Mouse (Mus musculus): ENCODE data around the gene Chchd3. TPM values are rescaled to one million over a fixed set of nuclear protein-coding genes. Genes with fewer than 3 reads are reported as not detected.

The Chchd3 gene
- total RNA-seq, 2 experiments from 2014 or later = 41.3 to 59.4 TPM

GRCm38 (mm10) chr6:32943651-32944050 lies 116.4 kb downstream of the Chchd3 start:
- ATAC-seq (replicated peaks; ENCODE audit: low FRiP score, poor library complexity, severe bottlenecking) = no peak

GRCm38 (mm10) chr6:32940299-32940698 lies 119.8 kb downstream of the Chchd3 start:
- ATAC-seq (replicated peaks; ENCODE audit: low FRiP score, poor library complexity, severe bottlenecking) = no peak

GRCm38 (mm10) chr6:32937643-32938042 lies 122.4 kb downstream of the Chchd3 start:
- ATAC-seq (replicated peaks; ENCODE audit: low FRiP score, poor library complexity, severe bottlenecking) = no peak

GRCm38 (mm10) chr6:32936794-32937193 lies 123.3 kb downstream of the Chchd3 start:
- no peak for ATAC-seq (replicated peaks; ENCODE audit: low FRiP score, poor library complexity, severe bottlenecking)

- ATAC-seq (replicated peaks; ENCODE audit: low FRiP score, poor library complexity, severe bottlenecking) = no peak
Observed at GRCm38 (mm10) chr6:32936365-32936764, 123.7 kb downstream of the Chchd3 start.

DNA sequence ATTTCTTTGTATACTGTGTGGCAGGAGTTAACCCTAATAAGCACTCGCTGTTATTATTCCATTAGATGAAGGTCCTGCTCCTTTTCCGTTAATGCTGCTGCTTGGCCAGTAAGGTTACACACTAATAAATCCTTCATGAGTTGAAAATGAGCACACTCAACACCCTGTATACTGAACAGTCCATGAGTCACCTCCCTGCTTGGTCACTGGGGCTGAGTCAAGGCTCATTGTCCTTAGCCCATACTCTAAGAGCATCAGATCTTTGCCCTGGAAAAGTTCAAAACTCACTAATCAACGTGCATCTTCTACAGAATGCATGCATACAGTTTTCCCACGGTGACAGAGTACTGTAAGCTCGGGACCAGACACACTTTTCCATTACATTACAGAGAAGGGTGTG lies 124.5 kb downstream of the Chchd3 start:
- ATAC-seq (replicated peaks; ENCODE audit: low FRiP score, poor library complexity, severe bottlenecking) = no peak

DNA sequence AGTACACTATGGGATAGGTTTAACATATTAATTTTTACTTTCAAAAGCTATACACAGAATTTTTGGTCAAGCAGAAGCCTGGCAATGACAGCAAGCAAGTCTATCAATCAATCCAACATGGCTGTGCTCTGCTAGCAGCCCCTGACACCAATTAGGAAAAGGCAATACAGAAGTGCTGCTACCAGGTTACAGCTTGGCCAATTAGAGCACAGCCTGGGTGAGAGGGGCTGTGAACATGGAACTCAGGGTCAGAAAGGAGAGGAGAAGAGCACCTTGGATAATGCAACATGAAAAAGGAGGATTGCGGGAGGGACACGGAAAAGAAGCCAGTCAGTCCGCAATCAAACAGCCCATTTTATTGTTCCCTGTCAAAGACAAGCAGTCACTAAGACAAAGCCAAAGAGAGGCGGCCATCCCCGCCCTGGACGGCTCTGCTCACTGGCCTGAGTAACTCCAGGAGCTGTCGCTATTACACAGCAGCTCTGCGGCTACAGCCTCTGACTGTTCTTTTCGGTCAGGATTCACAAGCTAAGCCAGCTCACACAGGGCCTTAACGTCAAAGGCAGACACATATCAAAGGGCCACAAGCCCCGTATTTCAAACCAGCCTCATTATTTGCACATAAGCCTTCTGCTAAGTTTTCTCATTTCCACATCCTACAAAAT lies 128.8 kb downstream of the Chchd3 start:
- no peak for ATAC-seq (replicated peaks; ENCODE audit: low FRiP score, poor library complexity, severe bottlenecking)

DNA sequence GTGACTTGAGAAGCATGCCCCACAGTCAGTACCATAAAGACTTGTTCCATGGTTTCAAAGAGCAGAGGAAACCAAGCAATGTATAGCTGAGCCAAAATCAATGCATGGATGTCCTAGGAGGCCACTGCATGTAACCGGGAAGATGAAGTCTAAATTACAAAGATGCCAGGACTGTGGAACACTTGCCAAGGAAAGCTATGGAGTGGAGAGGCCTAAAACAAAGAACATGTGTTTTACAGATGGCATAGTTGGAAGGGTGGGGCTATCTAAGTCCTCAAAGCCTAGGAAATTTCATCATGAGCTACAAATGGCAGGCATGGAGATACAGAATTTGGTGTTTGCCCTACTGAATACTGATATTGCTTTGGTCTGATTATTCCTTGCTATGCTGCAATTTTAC lies 137.7 kb downstream of the Chchd3 start:
- no peak for ATAC-seq (replicated peaks; ENCODE audit: low FRiP score, poor library complexity, severe bottlenecking)

DNA sequence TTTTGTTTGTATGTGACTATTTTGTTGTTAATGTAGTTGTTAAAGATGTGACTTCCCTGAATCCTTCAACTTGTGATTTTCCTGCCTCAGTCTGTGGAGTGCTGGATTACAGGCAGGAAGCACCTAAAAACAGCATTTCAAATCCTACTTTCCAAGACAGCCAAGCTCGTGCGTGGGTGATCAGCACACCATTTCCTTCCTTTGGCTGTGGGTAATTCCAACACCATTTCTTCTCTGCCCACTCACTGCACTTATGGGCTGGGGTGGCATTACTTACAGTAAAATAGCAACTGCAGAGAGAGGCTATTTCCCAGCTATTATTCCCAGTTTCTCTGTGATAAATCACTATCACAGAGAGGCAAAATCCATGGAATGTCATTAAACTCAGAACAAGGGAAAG lies 140.0 kb downstream of the Chchd3 start:
- ATAC-seq (replicated peaks; ENCODE audit: low FRiP score, poor library complexity, severe bottlenecking) = no peak

DNA sequence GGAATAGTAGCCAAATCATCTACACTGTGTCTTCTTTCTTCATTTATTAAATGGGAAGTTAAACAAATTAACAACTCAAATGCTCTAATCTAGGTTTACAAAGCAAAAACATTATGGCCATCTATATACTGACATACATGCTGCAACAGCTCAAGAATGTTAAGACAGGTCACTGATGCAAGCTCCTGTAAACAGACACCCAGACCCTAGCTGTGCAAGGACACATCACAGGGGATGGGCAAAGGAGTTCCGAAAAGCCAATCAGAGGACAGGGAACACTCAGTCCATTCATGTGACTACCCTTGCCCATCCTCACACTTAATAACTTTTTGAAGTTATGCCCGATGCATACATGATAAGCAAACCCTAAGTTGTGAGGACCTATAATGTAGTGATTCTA lies 149.4 kb downstream of the Chchd3 start:
- ATAC-seq (replicated peaks; ENCODE audit: low FRiP score, poor library complexity, severe bottlenecking) = no peak

DNA sequence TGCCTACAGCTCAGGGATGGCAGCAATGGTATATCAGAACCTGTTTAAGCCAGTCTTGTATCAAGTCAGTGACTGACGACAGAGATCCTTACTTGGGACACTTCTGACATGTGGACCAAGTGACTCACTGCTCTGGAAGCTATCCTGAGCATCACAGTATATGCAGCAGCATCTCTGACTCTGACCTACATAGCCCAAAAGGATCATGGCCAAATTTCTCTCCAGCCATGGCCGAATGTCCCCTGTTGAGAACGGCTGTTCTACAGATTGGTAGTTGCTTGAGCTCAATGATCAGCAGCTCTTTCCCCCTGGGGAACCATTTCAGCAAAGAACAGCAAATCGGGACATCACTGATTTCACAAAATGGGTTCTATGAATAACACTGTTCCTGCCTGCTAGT lies 161.0 kb downstream of the Chchd3 start:
- ATAC-seq (replicated peaks; ENCODE audit: low FRiP score, poor library complexity, severe bottlenecking) = no peak

DNA sequence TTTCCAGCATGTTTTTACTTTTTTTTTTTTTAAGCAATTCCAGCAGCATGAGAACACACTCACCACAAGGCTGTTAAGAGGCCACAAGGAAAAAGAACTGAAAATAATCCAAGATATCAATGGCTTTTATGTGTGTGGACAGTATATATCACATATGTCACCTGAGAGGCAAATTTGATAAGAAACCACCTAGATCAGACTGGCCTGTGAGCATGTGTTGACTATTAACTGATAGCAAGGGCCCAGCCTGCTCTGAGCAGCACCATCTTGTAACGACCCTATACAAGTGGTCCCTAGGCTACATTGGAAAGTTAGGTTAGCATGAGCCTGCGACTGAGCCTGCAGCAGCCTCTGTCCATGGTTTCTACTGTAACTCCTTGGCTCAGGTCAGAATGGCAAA lies 166.0 kb downstream of the Chchd3 start:
- ATAC-seq (replicated peaks; ENCODE audit: low FRiP score, poor library complexity, severe bottlenecking) = no peak

DNA sequence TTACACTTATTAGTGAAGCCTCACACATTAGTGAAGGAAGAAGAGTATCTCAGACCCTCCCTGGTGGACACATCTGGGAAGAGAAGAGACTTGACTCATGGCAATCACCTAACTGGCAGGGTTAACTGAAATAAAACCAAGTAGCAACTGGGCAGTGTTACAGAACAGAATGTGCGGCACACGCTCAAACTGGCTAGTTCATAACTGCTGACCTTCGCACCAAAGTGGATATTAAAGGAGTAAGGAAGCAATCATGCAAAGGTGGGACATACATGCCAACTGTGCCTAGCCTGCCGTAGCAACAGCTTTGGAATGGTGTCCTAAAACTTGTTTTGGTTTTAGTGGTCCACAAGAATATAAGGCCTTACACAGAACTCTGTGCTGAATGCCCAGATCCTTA lies 169.3 kb downstream of the Chchd3 start:
- no peak for ATAC-seq (replicated peaks; ENCODE audit: low FRiP score, poor library complexity, severe bottlenecking)

- ATAC-seq (replicated peaks; ENCODE audit: low FRiP score, poor library complexity, severe bottlenecking) = no peak
Observed at GRCm38 (mm10) chr6:32888894-32889529, 171.0 kb downstream of the Chchd3 start.

DNA sequence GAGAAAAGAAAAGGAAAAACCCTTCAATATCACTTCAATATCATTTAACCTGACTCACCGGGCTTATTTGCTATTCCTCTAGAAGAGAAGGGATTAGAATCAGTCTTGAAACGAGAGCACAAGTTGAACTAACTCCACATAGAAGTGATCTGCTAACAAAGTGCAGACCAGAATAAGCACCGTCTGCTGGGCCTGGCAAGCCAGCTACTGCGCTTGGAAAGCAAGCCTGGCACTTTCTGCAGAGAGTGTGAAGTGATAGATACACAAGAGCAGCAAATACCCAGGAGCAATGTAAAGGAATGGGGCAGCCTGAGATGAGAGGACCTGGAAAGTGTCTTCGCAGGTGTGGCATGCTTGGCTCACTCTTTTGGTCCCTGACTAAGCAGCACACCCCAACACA lies 181.5 kb downstream of the Chchd3 start:
- ATAC-seq (replicated peaks; ENCODE audit: low FRiP score, poor library complexity, severe bottlenecking) = no peak

DNA sequence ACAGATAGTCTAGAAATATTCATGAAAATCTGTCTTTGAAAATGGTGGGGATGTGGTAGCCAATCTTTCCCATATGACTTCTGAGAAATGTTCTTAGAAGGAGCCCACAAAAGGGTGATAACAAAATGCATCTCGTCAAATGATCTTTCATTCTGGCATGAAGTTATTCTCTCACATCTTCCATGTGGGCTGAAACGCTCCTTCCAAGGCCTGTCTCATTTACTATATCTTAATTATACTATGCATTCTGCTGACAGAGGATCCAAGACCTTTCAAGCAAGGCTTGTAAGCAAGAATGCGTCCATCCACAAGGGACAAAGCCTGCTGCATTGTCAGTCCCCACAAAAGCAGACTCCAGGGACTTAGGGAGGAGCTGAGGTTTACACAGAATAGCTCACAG lies 185.9 kb downstream of the Chchd3 start:
- no peak for ATAC-seq (replicated peaks; ENCODE audit: low FRiP score, poor library complexity, severe bottlenecking)

- ATAC-seq (replicated peaks; ENCODE audit: low FRiP score, poor library complexity, severe bottlenecking) = no peak
Observed at GRCm38 (mm10) chr6:32872805-32873204, 187.3 kb downstream of the Chchd3 start.

GRCm38 (mm10) chr6:32850960-32851359 lies 209.1 kb downstream of the Chchd3 start:
- peak; percentile 95 for ATAC-seq (replicated peaks; ENCODE audit: low FRiP score, poor library complexity, severe bottlenecking)

DNA sequence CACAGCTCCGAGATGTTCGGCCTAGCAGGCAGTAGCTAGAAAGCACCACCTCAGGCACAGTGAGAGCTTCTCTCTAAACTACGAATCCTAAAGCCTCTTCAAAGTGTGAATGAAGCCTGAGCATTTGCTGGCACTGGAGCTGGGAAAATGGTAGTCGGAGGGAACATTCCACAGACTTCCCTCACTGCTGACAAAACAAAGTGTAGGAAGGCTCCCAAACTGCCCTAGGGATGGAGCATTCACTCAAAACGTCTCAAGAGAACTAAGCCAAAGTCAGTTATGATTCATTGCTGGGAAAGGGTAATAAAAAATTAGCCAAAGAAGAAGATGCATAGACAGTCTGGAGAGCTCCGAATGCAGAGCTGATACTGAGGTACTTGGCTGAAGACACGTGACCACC lies 211.1 kb downstream of the Chchd3 start:
- no peak for ATAC-seq (replicated peaks; ENCODE audit: low FRiP score, poor library complexity, severe bottlenecking)

GRCm38 (mm10) chr6:32845463-32845862 lies 214.6 kb downstream of the Chchd3 start:
- ATAC-seq (replicated peaks; ENCODE audit: low FRiP score, poor library complexity, severe bottlenecking) = no peak

DNA sequence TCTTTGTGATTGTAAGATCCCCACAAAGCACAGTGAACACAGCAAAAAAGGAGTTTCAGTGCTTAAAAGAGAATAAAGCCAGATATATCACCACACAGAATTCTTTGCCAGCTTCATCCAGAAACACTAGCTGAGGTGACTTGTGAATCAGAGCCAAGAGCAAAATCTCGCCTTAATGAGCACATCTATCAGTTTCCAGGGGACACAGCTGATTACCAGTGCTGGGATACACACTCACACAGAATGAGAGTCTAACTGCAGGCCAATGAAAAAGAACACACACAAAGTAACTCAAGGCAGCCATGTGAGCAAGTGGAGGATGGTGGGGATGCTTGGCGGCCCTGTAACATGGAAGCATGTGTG lies 222.1 kb downstream of the Chchd3 start:
- ATAC-seq (replicated peaks; ENCODE audit: low FRiP score, poor library complexity, severe bottlenecking) = no peak
